Mouse (Mus musculus) cerebral cortex, adult 2 months (tissue): Measurements from ENCODE around the gene Olfr586.

Experiments
- whole genome bisulfite sequencing: fragments of 180-500 bp; shearing (Covaris S2); methylation state at CpG from one replicate; pipeline ENCODE4 v1.1.7; 2018; 5-methylcytosine and 5-hydroxymethylcytosine counted together

The Olfr586 gene

DNA sequence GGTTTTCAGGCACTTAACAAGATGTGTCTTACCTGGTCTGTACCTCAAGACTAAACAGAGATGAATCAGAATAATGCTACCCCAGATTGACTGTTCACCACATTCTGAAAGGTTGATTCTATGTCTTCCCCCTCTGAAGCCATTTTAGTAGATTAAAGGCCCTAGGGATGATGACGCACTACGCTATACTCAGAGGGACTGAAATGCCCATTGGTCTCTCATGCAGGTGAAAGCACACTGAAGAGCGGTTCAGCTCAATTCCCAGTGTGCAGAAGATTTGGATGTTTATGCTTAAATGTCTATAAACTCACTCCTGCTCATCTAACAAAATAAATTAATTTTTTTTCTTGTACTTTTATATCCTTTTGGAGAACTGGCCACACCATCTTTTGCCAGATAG lies at the start of gene Olfr586:
Olfr586 (minus strand) TSS at position 101 of the 400 bp plus-strand sequence.
- WGBS: 95% methylated on average over 3 of the region's 3 CpGs

DNA sequence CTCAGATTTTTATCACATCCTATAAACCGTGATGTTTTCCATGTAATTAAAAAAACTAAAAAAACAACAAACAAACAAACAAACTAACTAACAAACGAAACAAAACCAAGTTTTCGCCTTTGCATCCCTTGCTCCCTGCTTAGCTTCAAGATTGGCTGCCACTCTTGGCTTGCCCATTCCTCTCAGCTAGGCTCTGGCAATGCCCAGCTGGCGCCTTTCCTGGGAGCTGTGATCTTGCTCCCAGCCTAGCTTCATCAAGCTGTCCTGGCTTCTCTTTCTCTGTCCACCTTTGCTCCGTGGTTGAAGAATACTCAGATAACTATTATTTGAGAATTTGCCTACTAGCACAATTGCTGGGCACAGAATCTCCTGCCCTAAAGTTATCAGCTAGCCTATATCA lies 44.3 kb upstream of the Olfr586 start:
- WGBS: 77% methylated on average over 5 of the region's 5 CpGs

DNA sequence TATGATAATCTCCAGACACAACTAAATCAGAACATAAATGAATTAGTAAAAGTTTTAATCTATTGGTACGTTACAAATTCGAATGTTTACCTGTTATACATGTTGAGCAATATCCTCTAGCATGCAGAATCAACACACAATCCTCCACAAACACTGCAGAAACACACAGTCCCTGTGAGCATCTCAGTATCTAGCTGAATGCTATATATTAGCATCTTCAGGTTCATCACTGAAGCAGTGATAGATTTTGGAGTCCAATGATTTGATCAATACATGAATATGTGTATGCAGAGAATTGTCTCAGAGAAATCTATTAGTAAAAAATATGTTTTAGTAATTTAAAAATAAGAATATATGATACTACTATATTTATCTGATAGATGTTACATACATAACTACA lies 30.8 kb upstream of the Olfr586 start, which contains the start of gene Olfr589:
Olfr589 (minus strand) TSS at position 101 of the 400 bp plus-strand sequence.
- WGBS: 61% methylated on average over 2 of the region's 2 CpGs

DNA sequence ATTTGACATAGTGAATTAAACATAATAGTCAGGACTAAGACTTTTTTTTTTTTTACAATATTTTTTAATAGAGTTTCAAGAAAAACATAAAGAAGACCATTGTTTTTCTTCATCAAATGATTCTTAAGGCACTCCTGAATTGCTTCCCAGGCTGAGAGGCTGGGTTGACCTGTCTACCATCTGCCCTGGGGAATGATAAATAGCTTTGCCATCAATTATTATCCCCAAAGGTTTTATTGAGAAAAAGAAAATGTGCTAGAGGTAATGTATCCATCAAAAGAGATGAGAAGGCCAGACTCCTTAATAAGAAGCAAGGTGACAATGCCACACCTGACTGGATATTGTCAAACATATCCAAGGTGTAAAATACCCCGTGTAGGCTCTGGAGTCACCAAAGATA lies 15.1 kb upstream of the Olfr586 start, which contains the start of gene Olfr588-ps1:
Olfr588-ps1 (plus strand) TSS at position 301 of the 400 bp plus-strand sequence.
- WGBS: 78% methylated on average over 1 of the region's 1 CpGs

DNA sequence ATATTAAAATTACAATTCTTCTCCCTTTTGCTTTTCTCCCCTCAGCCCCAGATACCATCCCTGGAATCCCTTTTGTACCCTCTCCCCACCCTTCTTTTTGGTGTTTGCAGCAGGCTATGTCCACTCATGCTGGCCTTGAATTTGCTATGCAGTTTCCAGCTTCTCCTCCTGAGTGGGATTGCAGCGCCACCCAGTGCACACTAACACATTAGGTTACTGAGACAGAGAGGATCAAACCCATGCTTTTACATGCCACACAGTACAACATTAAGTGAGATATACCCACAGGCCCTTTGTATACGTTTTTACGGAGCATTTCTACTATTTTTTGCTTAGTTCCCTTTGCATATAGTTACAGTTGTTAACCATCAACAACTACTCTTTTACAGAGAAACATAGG lies 6.0 kb downstream of the Olfr586 start:
- WGBS: 60% methylated on average over 3 of the region's 3 CpGs

DNA sequence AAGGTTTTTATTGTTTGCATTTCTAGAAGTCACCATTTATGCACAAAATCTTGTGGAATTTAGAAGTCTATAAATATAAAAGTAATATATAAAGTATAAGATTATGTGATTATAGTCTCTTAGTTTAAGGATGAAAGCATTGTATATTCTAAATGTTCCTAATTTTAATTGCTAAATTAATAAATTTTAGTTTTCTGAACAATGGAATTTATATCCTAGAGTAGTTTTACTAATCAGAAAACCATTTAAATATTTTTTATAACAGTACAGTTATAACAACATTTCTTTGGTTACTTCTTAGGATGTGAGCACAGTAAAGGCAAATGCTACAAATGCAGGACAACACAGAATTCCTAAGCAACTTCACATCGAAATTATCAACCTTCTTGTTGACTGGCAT lies 28.0 kb downstream of the Olfr586 start, which contains the start of gene Olfr585:
Olfr585 (plus strand) TSS at position 301 of the 400 bp plus-strand sequence.
- 83% methylated on average over 1 of the region's 1 CpGs for WGBS

DNA sequence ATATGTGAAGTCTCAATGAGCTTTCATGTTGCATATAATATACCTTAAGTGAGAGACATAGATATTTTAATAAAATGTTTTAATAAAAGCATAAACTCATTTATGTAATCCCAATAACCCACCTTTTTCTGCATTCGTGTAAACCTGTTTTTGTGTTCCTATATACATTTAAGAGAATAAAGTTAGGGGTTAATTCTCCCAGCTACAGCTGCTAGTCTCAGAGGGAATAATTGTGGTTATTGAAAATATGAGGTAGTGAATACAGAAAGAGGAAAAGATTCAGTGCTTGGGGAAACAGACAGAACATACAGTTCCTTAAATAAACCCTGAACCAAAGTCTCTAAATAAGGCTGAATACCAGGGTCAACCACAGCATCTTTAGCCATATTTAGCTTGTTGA lies 43.9 kb downstream of the Olfr586 start, which contains the start of gene Olfr584:
Olfr584 (plus strand) TSS at position 301 of the 400 bp plus-strand sequence.
- 85% methylated on average over 1 of the region's 1 CpGs for WGBS
